Mouse (Mus musculus) c-Kit-positive CD71-negative TER-119-negative erythroid progenitor cells, embryonic 14.5 days (primary cell): ENCODE measurements at regions not wholly inside any gene's neighbourhood (a gene's known extent, or its start where the extent isn't known, plus 50 kb on each side); places are given as distances from the start of the nearest gene placed in this dataset.
A peak's percentile ranks its signal among the peaks of the same experiment; 100 is the strongest.
"Not testable (repeated sequence)": the region's sequence is repeated elsewhere in the genome, so short reads cannot be mapped to it uniquely, and the experiment has no call there.

Experiments
- DNase-seq: peaks from one replicate; pipeline ENCODE4 v3.0.0-alpha.2; 2013; ENCODE audit warnings: low read depth

DNA sequence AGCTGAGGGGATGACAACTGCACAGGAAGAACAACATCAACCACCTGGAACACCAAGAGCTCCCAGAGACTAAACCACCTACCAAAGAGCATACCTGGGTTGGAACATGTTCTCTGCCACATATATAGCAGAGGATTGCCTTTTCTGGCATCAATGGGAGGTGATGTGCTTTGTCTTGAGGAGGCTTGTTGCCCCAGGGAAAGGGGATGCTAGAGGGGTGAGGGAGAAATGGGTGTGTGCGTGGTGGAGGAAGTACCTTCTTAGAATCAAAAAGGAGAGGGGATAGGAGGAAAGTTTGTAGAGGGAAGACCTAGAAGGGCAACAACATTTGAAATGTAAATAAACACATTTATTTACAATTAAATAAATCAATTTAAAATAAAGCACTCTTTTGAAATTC is 358.5 kb upstream of the Pfkp start:
- DNase-seq = no peak

DNA sequence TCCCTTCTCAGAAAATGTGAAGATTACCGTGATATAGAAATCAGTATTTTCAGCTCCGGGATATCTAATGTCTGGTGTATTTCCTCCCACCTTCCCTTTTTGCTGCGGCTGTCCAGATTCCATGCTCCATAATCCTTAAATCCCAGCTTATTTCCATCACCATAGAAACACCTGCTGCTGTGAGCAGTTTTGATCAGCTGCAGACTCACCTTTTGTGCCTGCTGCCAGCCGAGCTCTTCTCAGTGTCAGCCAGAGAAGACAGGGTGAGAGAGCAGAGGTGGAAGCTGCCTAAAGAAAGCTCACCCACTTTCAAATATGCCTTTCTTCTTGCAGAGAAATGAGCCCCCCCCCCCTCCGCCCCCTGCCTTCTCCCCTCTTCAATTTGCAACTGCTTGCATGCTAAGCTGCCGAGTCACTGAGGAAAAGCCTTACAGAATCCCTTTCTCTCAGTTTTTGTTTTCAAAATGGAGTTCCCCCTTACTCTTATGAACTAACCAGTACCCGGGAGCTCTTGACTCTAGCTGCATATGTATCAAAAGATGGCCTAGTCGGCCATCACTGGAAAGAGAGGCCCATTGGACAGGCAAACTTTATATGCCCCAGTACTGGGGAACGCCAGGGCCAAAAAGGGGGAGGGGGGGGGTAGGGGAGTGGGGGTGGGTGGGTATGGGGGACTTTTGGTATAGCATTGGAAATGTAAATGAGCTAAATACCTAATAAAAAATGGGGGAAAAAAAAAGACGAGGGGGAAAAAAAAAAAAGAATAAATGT is 350.1 kb upstream of the Pfkp start:
- not testable (repeated sequence) for DNase-seq

DNA sequence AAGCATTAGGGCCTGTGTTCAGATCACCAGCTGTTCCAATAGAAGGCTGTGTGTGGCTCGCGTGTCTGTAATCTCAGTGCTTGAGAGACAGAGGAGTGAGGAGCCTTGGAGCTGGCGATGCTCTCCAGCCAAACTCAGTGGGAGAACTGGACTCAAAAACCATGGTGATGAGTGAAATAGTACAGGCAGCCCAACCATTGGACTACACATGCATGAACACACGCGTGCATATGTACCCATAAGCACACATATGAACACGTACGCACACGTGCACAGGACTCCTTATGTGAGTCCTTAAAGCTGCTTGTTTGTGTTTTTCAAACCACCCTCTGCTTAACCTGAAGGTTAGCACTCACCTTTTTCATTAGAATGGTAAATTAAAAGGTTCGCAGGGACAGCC is 349.5 kb upstream of the Pfkp start:
- DNase-seq = no peak

DNA sequence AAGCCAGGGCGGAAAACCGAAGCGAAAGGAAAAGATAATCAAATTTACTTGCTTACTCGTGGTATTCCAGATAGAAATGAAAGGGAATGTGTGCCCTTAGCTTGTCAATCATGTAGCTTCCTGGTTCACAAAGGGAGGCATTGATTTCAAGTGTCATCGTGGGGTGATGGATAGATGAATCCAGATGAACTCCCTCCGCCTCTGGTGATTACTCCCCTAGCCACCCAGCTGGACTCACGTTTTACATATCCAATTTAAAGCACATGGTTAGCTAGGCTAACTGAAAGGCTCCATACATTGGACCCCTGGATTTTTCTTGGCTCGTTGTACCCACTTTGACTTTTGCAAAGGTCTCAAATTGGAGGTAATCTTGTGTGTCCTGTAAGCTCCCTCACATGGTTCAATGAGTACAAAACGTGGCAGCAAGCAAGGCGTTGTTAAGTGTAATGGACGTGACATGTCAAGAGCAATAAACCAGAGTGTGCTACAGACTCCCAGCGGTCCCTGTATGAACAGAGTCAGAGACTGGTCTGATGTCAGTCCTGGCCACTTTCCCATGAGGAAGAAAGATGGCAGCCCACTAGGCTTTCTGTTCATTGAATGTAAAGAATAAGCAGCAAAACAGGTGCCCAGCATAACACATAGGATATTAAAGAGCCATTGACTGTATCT is 343.9 kb upstream of the Pfkp start:
- DNase-seq = no peak

DNA sequence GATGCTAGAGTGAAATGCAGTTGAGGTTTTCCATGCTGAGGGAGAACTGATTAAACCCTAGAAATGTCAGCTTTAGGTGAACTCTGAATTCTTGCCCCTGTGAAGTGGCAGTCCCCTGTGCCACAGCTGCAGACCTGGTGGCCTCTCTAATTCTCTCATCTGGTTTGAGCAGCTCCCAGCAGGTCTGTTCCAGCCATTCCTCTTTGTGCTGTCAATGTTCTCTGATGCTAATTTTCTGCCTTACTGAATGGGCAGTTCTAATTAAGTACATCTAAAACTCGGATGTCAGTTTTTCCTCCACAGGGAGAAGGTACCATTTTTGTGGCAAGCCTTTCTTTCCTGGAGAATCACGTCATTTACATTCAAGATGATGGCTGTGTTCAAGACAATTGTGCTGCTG is 343.1 kb upstream of the Pfkp start:
- no peak for DNase-seq

DNA sequence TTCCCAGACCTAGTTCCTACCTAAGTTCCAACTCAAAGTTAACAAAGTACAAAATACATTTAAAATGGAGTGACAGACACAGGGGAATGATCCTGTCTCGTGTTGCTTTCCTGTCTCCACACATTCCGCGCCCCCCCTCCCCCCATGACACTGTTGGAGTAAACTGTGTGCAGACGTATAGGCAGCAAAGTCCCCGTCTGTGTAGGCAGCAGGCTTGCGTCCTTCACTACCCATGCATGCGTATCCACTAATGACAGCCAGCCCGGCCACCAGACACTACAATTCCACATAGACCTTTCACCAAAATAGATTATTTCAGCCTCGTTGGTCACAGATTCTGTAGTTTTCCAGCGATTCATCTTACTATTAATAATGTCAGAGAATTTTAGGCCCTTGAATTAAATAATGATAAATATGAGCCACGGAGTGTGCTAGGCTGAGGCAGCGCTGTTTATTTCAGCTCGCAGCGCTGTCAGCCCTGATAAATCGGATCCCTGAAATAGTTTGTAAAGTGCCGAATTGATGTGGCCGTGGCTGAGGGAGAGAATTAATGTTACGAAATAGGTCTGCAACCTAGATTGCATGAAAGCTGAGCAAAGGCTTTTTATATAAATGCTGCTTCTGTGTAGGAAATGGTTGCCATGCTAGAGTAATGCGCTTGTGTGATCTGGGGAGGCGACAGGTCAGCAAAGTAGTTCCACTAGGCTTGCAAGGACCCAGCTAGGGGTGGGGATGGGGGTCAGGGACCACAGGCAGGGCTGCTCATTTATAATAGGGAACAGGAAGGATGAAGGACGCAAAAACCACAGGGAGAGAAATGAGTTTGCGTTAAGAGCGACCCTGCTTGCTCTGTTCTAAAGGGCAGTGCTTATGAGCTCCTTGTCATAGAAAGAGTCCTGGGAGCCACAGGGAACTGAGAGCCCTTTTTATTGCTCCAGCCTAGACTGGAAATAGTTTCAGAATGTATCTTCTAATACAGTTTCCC is 336.7 kb upstream of the Pfkp start:
- no peak for DNase-seq

DNA sequence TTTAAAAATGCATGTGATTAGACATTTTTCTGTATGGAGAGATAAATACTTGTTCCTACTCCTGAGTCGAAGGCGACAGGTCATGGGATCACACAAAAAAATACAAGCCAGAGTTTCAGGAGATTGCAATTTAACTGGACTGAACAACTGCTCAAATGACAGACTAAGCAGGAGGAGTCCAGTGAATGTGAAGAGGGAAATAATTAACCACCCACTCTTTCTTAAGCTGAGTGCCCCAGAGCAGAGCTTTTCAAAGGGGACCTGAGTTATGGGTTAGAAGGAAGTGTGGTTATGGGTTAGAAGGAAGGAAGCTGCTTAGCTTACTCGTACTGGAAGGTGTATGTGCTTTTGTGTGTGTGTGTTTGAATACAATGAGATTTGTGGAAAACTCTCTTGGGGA is 307.1 kb upstream of the Pfkp start:
- no peak for DNase-seq

DNA sequence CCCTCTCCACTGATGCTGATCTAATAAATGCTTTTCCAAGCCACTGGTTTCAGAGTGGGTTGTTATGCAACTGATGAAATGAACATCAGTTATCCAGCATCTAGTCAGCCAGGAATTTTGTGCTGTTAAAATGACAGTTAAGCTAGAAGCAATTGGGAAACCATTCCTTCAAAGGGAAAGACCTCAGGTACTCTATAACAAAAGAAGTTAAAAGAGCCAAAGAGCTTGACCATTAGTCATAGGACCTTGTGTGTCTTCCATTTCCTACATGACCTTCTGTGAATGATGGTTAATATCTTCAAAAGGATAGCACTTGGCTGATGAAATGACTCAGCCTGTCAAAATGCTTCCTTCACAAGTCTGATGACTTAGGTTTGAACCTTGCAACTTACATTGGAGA is 275.6 kb upstream of the Pfkp start:
- no peak for DNase-seq

DNA sequence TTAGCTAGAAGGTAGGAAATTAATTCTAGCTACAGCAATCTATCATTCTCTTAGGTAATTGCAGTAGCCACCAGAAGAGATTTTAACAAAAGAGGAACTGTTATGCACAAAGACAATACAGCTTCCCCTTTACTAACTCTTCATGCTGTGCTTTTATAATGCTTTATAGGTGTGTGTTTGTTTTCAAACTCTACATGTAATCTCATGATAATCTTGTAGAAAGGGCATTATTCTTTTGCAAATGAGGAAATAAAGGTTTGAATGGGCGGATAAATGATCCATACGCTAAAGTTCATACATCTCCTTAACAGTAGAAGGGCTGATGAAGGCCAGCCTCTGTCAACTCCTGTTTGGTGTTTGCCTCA is 273.8 kb upstream of the Pfkp start:
- DNase-seq = no peak

DNA sequence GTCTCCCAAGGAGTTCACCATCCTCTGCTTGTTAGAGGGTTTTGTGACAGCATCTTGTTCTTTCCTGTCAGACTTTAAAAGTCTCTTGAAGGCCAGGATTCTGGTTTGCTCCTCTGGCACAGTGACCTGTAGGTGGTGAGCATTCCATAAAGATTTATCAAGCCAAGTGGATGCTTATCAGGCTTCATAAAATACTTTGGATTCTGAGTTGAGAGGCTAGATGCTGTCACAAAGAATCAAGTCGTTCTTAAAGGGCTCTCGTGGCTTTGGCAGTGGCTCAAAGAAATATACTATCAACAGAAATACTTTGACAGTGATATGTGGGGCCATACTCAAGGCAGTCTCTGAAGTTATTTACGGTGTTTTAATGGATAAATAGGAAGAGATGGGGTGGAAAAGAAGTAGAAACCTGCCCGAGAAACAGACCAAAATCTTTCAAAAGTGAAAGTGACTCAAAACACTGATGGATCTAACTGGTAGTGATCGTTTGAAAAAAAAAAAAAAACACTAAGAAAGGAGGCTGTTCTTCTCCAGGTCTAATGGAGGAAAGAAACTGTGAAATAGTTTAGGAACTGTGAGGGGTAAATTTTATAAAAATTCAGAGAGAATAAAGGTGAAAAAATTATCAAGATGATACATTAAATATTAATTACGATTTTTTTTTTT is 273.2 kb upstream of the Pfkp start:
- no peak for DNase-seq

DNA sequence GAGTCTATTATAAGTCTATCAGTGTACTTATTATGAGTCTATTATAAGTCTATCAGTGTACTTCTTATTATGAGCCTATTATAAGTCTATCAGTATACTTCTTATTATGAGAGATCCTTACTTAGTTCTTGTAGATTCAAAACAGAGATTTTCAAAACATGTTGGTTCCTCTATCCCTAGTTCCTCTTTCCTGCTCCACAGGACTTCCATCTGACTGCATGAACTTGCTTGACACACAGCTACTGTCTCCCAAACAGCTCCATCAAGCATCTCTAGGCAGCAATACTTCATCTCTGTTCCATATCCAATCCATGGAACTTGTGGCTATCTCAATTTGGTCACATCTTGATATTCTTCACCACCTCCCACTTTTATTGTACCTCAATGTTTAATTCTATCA is 257.4 kb upstream of the Pfkp start:
- no peak for DNase-seq

DNA sequence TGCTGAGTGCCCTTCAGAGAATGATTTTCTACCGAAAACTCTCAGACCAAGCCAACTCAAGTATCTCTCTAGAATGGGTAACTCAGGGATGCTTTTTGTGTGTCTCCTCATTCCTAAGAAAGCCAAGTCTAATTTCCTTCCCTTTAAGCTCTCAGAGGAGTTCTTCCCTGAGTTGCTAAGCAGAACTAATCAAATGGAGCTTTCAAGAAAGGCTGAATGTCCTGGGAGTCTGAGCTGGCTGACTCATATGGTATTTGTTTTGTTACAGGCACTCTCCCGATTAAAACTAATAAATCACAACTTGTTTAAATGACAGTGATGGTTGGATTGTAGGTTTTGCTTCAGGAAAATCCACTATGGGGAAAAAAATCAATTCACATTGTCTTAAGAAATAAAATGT is 253.1 kb upstream of the Pfkp start:
- no peak for DNase-seq

DNA sequence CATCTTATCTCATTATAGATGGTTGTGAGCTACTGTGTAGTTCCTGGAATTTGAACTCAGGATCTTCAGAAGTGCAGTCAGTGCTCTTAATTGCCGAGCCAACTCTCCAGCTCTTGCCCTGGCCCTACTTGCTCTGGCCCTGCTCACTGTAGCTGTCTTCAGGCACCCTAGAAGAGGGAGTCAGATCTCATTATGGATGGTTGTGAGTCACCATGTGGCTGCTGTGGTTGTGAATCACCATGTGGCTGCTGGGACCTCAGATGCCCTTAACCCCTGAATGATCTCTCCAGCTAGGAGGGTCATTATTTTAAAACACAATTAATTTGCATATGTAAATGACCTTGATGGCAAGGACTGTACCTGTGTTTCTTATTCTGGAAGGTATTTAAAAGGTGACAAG is 249.1 kb upstream of the Pfkp start:
- DNase-seq = no peak

DNA sequence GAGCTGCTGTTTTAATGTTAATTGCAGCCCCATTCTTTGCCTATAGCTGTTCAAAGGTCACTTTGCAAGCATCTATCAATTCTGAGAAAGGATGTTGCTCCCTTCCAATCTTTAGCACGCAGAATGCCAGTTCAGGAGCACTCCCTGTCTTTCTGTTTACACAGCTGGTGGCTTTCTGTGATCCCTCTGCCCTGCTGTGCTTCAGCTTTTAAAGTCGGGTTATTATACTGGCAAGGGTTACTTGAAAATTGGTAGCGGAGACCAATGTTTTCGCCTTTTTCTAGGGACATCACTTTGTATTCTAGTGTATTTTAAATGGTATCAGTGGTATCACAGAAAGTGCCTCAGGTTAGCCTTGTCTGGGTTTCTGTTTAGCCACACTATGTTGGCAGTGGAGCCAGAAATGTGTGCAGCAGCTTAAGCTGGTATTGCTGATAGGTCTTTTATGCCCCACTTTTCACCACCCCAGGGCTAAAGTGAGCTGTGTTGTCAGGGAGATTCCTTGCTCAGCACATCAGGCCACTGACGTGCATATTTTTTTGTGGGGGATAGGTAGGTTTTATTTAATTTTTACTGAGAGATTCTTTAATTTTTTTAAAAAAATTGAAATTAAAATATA is 243.0 kb upstream of the Pfkp start:
- DNase-seq = no peak

DNA sequence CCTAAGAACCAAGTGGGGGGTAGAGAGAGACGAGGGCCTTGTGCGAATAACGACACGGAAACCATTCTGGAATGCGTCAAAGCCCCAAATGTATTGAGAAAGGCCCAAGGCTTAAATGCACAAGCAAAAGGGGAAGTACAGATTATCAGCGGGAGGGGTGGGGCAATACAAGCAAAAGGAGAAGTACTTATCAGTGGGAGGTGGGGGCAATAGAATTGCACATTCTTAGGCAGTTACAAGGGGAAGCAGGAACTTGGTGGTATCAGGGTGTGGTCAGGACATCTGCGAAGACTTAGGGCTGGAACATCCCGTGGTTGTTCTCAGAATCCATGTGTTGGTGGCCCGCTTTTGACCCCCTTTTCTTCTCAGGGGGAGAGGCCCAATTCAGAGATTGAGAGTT is 240.9 kb upstream of the Pfkp start:
- peak; percentile 6 for DNase-seq

DNA sequence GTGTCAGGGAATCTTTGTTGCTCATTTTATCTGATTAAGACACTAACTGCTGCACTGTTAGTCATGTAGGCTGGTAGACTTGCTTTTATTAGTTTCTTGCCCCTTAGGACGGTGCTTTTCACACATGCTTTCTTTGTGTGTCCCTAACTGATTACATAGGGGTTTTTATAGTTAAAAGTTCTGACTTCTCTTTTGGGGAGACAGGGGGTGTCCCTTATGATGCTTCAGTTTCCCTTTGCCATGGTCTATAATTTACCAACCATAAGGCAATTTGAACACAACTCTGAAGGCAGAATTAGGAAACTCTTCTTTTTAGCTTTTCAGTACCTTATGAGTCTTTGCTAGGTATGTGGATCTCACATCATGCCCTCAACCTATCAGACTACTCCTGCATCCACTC is 239.8 kb upstream of the Pfkp start:
- DNase-seq = no peak

DNA sequence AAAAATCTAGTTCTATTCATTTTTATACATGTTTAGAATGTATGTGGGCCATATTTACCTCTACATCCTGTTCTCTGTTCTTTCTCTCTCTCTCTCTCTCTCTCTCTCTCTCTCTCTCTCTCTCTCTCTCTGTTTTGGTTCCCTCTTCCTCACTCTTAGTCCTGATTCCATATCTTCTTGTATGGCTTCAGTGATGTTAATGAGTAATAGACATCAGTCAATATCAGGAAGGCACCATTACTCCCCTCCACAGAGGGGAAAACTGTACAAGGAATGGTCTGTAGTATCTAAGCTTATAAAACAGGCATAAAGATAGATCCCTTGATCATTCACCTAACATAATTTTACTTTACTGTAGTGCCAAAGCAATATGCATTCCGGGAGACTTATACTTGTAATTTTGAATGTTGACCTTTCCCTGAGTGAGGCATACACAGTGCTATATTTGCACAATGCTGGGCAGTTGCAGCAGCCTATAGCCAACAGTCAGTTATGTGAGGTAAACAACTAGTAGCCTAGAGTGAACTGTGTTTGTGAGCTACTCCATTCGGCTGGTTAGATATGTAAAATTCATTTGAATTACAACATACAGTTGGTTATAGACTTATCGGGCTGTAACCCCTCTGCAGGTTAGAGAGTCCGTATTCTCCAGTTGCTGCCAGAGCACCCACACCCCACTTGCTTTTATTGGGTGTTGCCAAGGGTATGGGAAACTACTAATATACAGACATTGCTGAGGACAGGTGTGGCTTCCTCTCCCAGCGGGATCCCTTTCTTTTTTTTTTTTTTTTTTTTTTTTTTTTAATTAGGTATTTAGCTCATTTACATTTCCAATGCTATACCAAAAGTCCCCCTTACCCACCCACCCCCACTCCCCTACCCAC is 228.7 kb upstream of the Pfkp start:
- no peak for DNase-seq

DNA sequence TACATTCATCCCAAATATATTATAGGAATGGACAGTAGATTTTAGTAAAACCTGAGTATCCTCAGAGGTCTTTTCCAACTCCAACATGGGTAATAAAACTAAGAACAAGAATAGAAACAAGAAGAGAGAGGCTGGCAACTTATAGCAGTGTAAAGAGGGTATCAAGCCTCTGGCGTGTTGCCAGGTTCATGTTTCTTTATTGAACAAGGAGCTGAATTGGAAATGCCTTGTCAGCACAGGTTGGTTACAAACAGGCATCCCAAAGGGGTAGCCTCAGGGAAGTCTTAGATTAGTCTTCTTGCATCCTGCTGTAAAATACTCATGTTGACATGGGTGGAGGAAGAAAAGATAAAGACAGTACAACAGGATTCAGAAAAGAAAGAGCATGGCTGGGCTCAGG is 213.6 kb upstream of the Pfkp start:
- DNase-seq = no peak

DNA sequence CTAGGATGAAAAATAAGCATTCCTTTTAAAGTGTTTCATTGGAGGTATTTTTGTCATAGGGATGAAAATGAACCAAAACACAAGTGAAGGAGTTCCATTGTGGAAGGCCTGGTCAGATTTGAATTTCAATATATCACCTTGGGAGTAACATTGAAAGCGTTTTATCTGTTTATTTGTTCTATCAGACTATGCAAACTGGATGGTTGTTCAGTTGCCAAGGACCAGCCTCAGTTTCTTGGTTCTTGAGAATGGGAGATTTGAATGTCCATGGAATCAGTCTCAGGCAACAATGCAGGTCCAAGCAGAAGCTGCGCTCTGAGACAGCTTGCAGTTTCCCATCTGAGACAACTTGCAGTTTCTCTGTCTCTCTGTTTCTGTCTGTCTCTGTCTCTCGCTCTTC is 211.0 kb upstream of the Pfkp start:
- no peak for DNase-seq

DNA sequence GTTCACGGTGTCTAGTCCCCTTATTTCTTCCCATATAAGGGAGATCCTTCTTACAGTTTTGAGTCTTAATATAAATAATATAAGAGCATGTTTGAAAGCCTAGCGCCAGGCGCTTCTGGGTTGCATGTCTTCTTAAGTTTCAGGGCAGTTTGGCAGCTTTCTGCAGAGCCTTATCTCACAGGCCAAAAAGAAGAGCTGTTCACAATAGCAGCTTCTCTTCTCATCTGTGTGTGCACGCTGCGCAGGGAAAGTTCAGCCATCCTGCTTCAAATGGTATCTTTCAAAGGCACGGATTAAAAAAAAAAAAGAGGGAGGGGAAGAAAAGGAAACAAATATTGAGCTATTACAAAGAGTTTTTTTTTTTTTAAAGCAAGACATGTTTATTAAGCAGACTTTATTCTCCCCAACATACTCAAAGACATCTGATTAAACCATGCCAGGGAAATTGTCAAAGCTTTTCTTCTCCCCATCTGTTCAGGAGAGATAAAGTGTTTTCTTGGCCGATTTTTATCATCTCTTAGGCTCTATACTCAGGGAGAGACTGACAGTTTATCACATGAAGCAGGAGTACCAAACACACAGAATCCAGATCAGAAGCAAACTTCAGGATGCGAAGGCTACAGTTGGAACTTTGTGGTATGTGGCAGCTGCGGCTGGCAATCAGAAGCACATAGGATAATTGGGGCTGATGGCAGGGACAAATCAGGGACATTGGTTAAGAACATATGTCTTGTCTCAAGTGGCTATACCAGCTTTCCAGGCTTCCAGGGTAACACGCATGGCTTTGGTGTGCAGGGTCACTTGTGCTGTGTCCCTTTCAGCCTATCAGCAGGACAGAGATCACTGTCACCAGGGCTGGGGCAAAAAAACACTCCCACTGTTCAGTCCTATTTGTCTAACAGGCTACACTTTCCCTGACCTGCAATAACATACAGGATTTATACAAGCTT is 206.9 kb upstream of the Pfkp start:
- DNase-seq = no peak
